Mouse (Mus musculus) ES-E14 (cell line): ENCODE measurements around the gene St6galnac4.

Source experiments
- CHD2 ChIP-seq: IDR thresholded peaks from 2 replicates; pipeline ENCODE4 v1.6.1; 2014; ENCODE audit warnings: mild to moderate bottlenecking, low read depth, low read length, inconsistent platforms
- MAFK ChIP-seq: IDR thresholded peaks from 2 replicates; pipeline ENCODE4 v1.6.1; 2014; ENCODE audit warnings: mild to moderate bottlenecking, low read depth, low read length, inconsistent platforms; ENCODE audit not compliant: insufficient read depth
- ZC3H11A ChIP-seq: IDR thresholded peaks from 2 replicates; pipeline ENCODE4 v1.6.1; 2012; ENCODE audit warnings: low read depth, mild to moderate bottlenecking, inconsistent platforms, low read length, borderline replicate concordance

- TF ChIP-seq CHD2 (no peak), ZC3H11A (no peak), MAFK (no peak)
Observed at GRCm38 (mm10) chr2:32599409-32599808, 12.5 kb downstream of the St6galnac4 start, which contains the start of gene St6galnac6.
